ENCODE assay signal across 12 mouse cellular contexts in the genomic region with DNA sequence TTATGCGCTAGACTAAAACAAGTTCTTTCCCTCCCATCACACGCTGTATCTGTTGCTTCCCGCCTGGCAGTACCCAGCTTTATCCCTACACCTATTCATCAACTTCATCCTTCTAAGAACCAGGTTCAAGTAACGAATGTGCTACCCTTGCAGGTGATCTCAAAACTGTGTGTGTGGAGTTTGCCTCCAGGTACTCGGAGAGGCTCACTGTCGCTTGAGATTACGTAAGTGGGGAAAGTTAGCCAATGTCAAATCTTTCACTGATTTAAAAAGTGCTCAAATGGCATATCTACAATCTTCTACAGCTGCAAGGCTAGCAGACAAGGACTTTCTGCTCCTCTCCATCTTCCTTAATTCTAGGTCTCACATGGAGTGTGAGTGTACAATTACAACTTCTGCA. TPM values are rescaled to one million over a fixed set of nuclear protein-coding genes. Genes with fewer than 3 reads are reported as not detected.
A peak's percentile ranks its signal among the peaks of the same experiment; 100 is the strongest.
DNase-seq lines count a peak whose midpoint lies in the region; ATAC-seq and TF ChIP-seq lines count a peak whose summit lies in the region.
"Had no signal": no experiment of that assay in that cellular context is flagged by ENCODE, and none has a peak within 500 bp of the region (broad histone marks: within the 10 kb centered on the region; RNA-seq: fewer than 3 reads in every experiment).

No protein-coding gene starts in this region.

- no peak overlapping the region for H3K9ac ChIP-seq in forebrain, postnatal 0 days
- no peak overlapping the region; the same call in 1 of the 2 replicates for H3K9ac ChIP-seq in forebrain, embryonic 11.5 days (ENCODE audit: low read length)
- H3K9ac ChIP-seq in lung, embryonic 15.5 days: no peak overlapping the region
- no peak overlapping the region for H3K9ac ChIP-seq in intestine, postnatal 0 days (ENCODE audit: low read depth, low read length)
- no peak overlapping the region for H3K9ac ChIP-seq in neural tube, embryonic 14.5 days (replicated peaks; ENCODE audit: low read depth, low read length)

- no peaks in the 10 kb centered on the region for H3K36me3 ChIP-seq in forebrain, postnatal 0 days (ENCODE audit: insufficient read depth)
- H3K36me3 ChIP-seq in forebrain, embryonic 11.5 days (ENCODE audit: control insufficient read depth, insufficient read depth, low read length): no peaks in the 10 kb centered on the region
- no peaks in the 10 kb centered on the region for H3K36me3 ChIP-seq in lung, embryonic 15.5 days
- no peaks in the 10 kb centered on the region for H3K36me3 ChIP-seq in intestine, postnatal 0 days (ENCODE audit: control insufficient read depth, insufficient read depth)
- H3K36me3 ChIP-seq in neural tube, embryonic 14.5 days (ENCODE audit: control insufficient read depth, insufficient read depth, low read length): no peaks in the 10 kb centered on the region

- 0 out of 2 replicates have a peak overlapping the region, but pooled peaks have one; percentile 1 for H3K4me2 ChIP-seq in forebrain, postnatal 0 days (ENCODE audit: low read depth)
- H3K4me2 ChIP-seq in forebrain, embryonic 11.5 days (ENCODE audit: low read depth, low read length, severe bottlenecking): no peak overlapping the region
- peak overlapping the region; percentile 63 for H3K4me2 ChIP-seq in lung, embryonic 15.5 days
- H3K4me2 ChIP-seq in intestine, postnatal 0 days (replicated peaks; ENCODE audit: low read depth): peak overlapping the region; percentile 77
- peak overlapping the region; percentile 19; the same call in 1 of the 2 replicates for H3K4me2 ChIP-seq in neural tube, embryonic 14.5 days (ENCODE audit: low read depth, low read length)

- no peak overlapping the region for H3K27ac ChIP-seq in forebrain, postnatal 0 days (ENCODE audit: low read depth, low read length)
- no peak overlapping the region for H3K27ac ChIP-seq in forebrain, embryonic 11.5 days (ENCODE audit: low read depth, low read length)
- no peak overlapping the region for H3K27ac ChIP-seq in lung, embryonic 15.5 days
- H3K27ac ChIP-seq in intestine, postnatal 0 days (ENCODE audit: low read depth, low read length): no peak overlapping the region
- H3K27ac ChIP-seq in neural tube, embryonic 14.5 days (ENCODE audit: low read depth, low read length): no peak overlapping the region

- H3K9me3 ChIP-seq in forebrain, postnatal 0 days (ENCODE audit: low read length): no peaks in the 10 kb centered on the region
- no peaks in the 10 kb centered on the region for H3K9me3 ChIP-seq in forebrain, embryonic 11.5 days (ENCODE audit: control insufficient read depth, low read length)
- H3K9me3 ChIP-seq in lung, embryonic 15.5 days: no peaks in the 10 kb centered on the region
- H3K9me3 ChIP-seq in intestine, postnatal 0 days (ENCODE audit: control insufficient read depth): no peaks in the 10 kb centered on the region
- H3K9me3 ChIP-seq in neural tube, embryonic 14.5 days (ENCODE audit: control insufficient read depth, low read length): no peaks in the 10 kb centered on the region

- H3K4me3 ChIP-seq in forebrain, postnatal 0 days (ENCODE audit: low read depth, low read length): no peak overlapping the region
- no peak overlapping the region for H3K4me3 ChIP-seq in forebrain, embryonic 11.5 days (ENCODE audit: low read depth, low read length)
- H3K4me3 ChIP-seq in lung, embryonic 15.5 days: no peak overlapping the region
- no peak overlapping the region for H3K4me3 ChIP-seq in intestine, postnatal 0 days (ENCODE audit: low read depth, low read length)
- no peak overlapping the region for H3K4me3 ChIP-seq in neural tube, embryonic 14.5 days (ENCODE audit: low read depth, low read length)

- no peak for DNase-seq in forebrain, postnatal 0 days
- DNase-seq in forebrain, embryonic 11.5 days (ENCODE audit: low spot score): no peak
- no peak for DNase-seq in lung, postnatal 36 days
- no peak for DNase-seq in adrenal gland, postnatal 4 days (ENCODE audit: low spot score in 2 of 2)
- DNase-seq in thymus, postnatal 36 days: no peak
- DNase-seq: B cell, adult 2 months; cerebellum, adult 11-12 months; gastrocnemius, postnatal 25 days; thymus, postnatal 25 days had no signal

- no peak for TF ChIP-seq CTCF in forebrain, postnatal 0 days (IDR thresholded peaks at IDR 0.05; ENCODE audit: low read depth)
- TF ChIP-seq CTCF in intestine, postnatal 0 days (IDR thresholded peaks at IDR 0.05; ENCODE audit: low read depth): no peak

- no peak for ATAC-seq in forebrain, postnatal 0 days
- ATAC-seq in forebrain, embryonic 11.5 days (replicated peaks; ENCODE audit: low FRiP score): no peak
- no peak for ATAC-seq in lung, embryonic 15.5 days (ENCODE audit: borderline replicate concordance, extremely low read depth, low FRiP score, low TSS enrichment)
- ATAC-seq in intestine, postnatal 0 days: no peak
- ATAC-seq in neural tube, embryonic 14.5 days (ENCODE audit: low read depth): no peak

- 88% methylated on average over 7 of the region's 7 CpGs for WGBS in forebrain, postnatal 0 days
- WGBS in forebrain, embryonic 11.5 days: 90% methylated on average over 7 of the region's 7 CpGs
- WGBS in lung, embryonic 15.5 days: 72% methylated on average over 7 of the region's 7 CpGs
- 62% methylated on average over 7 of the region's 7 CpGs for WGBS in intestine, postnatal 0 days
- WGBS in neural tube, embryonic 14.5 days: 91% methylated on average over 7 of the region's 7 CpGs

- no peaks in the 10 kb centered on the region for H3K27me3 ChIP-seq in forebrain, postnatal 0 days (ENCODE audit: insufficient read depth, low read length)
- H3K27me3 ChIP-seq in forebrain, embryonic 11.5 days (ENCODE audit: control insufficient read depth, insufficient read depth, low read length): no peaks in the 10 kb centered on the region
- H3K27me3 ChIP-seq in lung, embryonic 15.5 days: no peaks in the 10 kb centered on the region
- no peaks in the 10 kb centered on the region for H3K27me3 ChIP-seq in intestine, postnatal 0 days (replicated peaks; ENCODE audit: control insufficient read depth, insufficient read depth, low read length)
- H3K27me3 ChIP-seq in neural tube, embryonic 14.5 days (ENCODE audit: control insufficient read depth, insufficient read depth, low read length): no peaks in the 10 kb centered on the region

- H3K4me1 ChIP-seq in forebrain, postnatal 0 days (ENCODE audit: insufficient read depth): peaks cover 9% of the 10 kb centered on the region
- H3K4me1 ChIP-seq in forebrain, embryonic 11.5 days (replicated peaks; ENCODE audit: control insufficient read depth, insufficient read depth, low read length): peaks cover 5% of the 10 kb centered on the region; the same call in 1 of the 2 replicates
- H3K4me1 ChIP-seq in lung, embryonic 15.5 days: peaks cover 23% of the 10 kb centered on the region
- 0 out of 2 replicates have a peak, but pooled peaks cover 2% of the 10 kb centered on the region for H3K4me1 ChIP-seq in intestine, postnatal 0 days (replicated peaks; ENCODE audit: control insufficient read depth, insufficient read depth, low read length)
- H3K4me1 ChIP-seq in neural tube, embryonic 14.5 days (ENCODE audit: control insufficient read depth, insufficient read depth, low read length): peaks cover 19% of the 10 kb centered on the region

RNA-seq across cellular contexts. Expression of a gene that starts 20.8 kb away (rescaled TPM):
- 87.7 and 91.7 TPM in 2 replicates for total RNA-seq in forebrain, postnatal 0 days (2014; rRNA removed)
- 111 and 113 TPM in 2 replicates for polyA plus RNA-seq in forebrain, postnatal 0 days (2015; fragmentation: Nextera tagmentation; extraction: Ambion mirVana)
- 46.9 and 51.2 TPM in 2 replicates for polyA plus RNA-seq in forebrain, embryonic 11.5 days (2014; fragmentation: Nextera tagmentation; extraction: Ambion mirVana)
- 72.8 and 77.1 TPM in 2 replicates for polyA plus RNA-seq in lung, embryonic 15.5 days (2015; fragmentation: Nextera tagmentation; extraction: Ambion mirVana)
- polyA plus RNA-seq in intestine, postnatal 0 days (2015; fragmentation: Nextera tagmentation; extraction: Ambion mirVana): 63.6 and 67.6 TPM in 2 replicates
- polyA plus RNA-seq in neural tube, embryonic 14.5 days (2014; fragmentation: Nextera tagmentation; extraction: Ambion mirVana): 96.3 and 109 TPM in 2 replicates
- 10 to 100 TPM; 59.1 to 61.4 TPM for total RNA-seq in adrenal gland, postnatal 4 days (2021)

RNA-seq across cellular contexts. Expression of a gene that starts 37.5 kb away (rescaled TPM):
- 0.24 TPM in 1 of 2 replicates, not detected in the other for total RNA-seq in forebrain, postnatal 0 days (2014; rRNA removed)
- polyA plus RNA-seq in forebrain, postnatal 0 days (2015; fragmentation: Nextera tagmentation; extraction: Ambion mirVana): not detected in 2 replicates
- polyA plus RNA-seq in forebrain, embryonic 11.5 days (2014; fragmentation: Nextera tagmentation; extraction: Ambion mirVana): not detected in 2 replicates
- 0.16 TPM in 2 replicates for polyA plus RNA-seq in lung, embryonic 15.5 days (2015; fragmentation: Nextera tagmentation; extraction: Ambion mirVana)
- 0.04 and 0.13 TPM in 2 replicates for polyA plus RNA-seq in intestine, postnatal 0 days (2015; fragmentation: Nextera tagmentation; extraction: Ambion mirVana)
- not detected in 2 replicates for polyA plus RNA-seq in neural tube, embryonic 14.5 days (2014; fragmentation: Nextera tagmentation; extraction: Ambion mirVana)
- total RNA-seq in adrenal gland, postnatal 4 days (2021): under 1 TPM; 0.17 to 0.20 TPM
- total RNA-seq: gastrocnemius, postnatal 25 days had no signal

RNA-seq across cellular contexts. Expression of a gene that starts 50.5 kb away (rescaled TPM):
- 1,229 and 1,850 TPM in 2 replicates for total RNA-seq in forebrain, postnatal 0 days (2014; rRNA removed)
- polyA plus RNA-seq in forebrain, postnatal 0 days (2015; fragmentation: Nextera tagmentation; extraction: Ambion mirVana): 585 and 820 TPM in 2 replicates
- polyA plus RNA-seq in forebrain, embryonic 11.5 days (2014; fragmentation: Nextera tagmentation; extraction: Ambion mirVana): 825 and 852 TPM in 2 replicates
- polyA plus RNA-seq in lung, embryonic 15.5 days (2015; fragmentation: Nextera tagmentation; extraction: Ambion mirVana): 880 and 922 TPM in 2 replicates
- 623 and 626 TPM in 2 replicates for polyA plus RNA-seq in intestine, postnatal 0 days (2015; fragmentation: Nextera tagmentation; extraction: Ambion mirVana)
- 594 and 606 TPM in 2 replicates for polyA plus RNA-seq in neural tube, embryonic 14.5 days (2014; fragmentation: Nextera tagmentation; extraction: Ambion mirVana)
- 1,000 to 10,000 TPM; 1,502 to 1,552 TPM for total RNA-seq in adrenal gland, postnatal 4 days (2021)
